15 mouse cellular contexts compared by ENCODE assay signal in the genomic region with DNA sequence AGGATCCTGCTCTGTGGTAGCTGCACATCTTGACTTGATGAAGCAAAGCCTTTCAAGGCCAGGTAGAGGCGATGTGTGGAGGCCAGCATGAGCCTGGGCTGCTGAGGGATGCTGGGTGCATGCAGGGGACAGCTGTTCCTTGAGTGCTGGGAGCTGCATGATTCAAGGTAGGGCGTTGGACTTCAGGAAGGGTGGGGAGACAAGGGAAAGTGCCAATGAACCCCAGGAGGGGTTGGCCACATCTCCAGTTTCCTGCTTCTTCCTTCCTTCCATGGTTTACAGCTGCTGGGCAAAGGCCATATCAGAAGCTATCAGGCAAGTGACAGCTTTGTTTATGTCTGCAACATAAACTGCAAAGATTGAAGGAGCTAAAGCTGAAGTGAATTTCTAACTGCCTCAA. TPM values are rescaled to one million over a fixed set of nuclear protein-coding genes. Genes with fewer than 3 reads are reported as not detected.
A peak's percentile ranks its signal among the peaks of the same experiment; 100 is the strongest.
DNase-seq lines count a peak whose midpoint lies in the region; ATAC-seq and TF ChIP-seq lines count a peak whose summit lies in the region.
"Had no signal": no experiment of that assay in that cellular context is flagged by ENCODE, and none has a peak within 500 bp of the region (broad histone marks: within the 10 kb centered on the region; RNA-seq: fewer than 3 reads in every experiment).

No protein-coding gene starts in this region.

- 0 out of 2 replicates have a peak overlapping the region, but pooled peaks have one; percentile 55 for H3K27ac ChIP-seq in kidney, embryonic 15.5 days
- no peak overlapping the region for H3K27ac ChIP-seq in kidney, adult 2 months (ENCODE audit: insufficient read depth, low read depth, low read length)
- H3K27ac ChIP-seq in stomach, postnatal 0 days (replicated peaks) = peak overlapping the region; percentile 8
- H3K27ac ChIP-seq: forebrain, embryonic 12.5 days; hindbrain, embryonic 15.5 days had no signal

- no peak overlapping the region for H3K4me2 ChIP-seq in kidney, embryonic 15.5 days
- H3K4me2 ChIP-seq in stomach, postnatal 0 days (replicated peaks; ENCODE audit: low read depth) = no peak overlapping the region
- H3K4me2 ChIP-seq: forebrain, embryonic 12.5 days; hindbrain, embryonic 15.5 days had no signal

- TF ChIP-seq POLR2A in kidney, adult 2 months (IDR thresholded peaks at IDR 0.05; ENCODE audit: low read depth, low read length) = no peak
- TF ChIP-seq POLR2A in lung, adult 2 months (IDR thresholded peaks at IDR 0.05; ENCODE audit: borderline replicate concordance, extremely low read depth, low read depth, low read length) = no peak

- H3K9me3 ChIP-seq in kidney, embryonic 15.5 days (replicated peaks) = no peaks in the 10 kb centered on the region
- no peaks in the 10 kb centered on the region for H3K9me3 ChIP-seq in stomach, postnatal 0 days (ENCODE audit: control insufficient read depth, low read length)
- H3K9me3 ChIP-seq: forebrain, embryonic 12.5 days; hindbrain, embryonic 15.5 days had no signal

- no peak for ATAC-seq in kidney, embryonic 15.5 days (replicated peaks; ENCODE audit: low FRiP score)
- ATAC-seq in stomach, postnatal 0 days (ENCODE audit: low FRiP score, low TSS enrichment) = peak; percentile 65; the same call in 1 of the 2 replicates

- peaks cover 28% of the 10 kb centered on the region for H3K4me1 ChIP-seq in kidney, embryonic 15.5 days
- no peaks in the 10 kb centered on the region for H3K4me1 ChIP-seq in kidney, adult 2 months (ENCODE audit: control insufficient read depth, insufficient read depth, low read length)
- peaks cover 10% of the 10 kb centered on the region for H3K4me1 ChIP-seq in lung, adult 2 months (ENCODE audit: control insufficient read depth, insufficient read depth, low read length)
- peaks cover 15% of the 10 kb centered on the region for H3K4me1 ChIP-seq in stomach, postnatal 0 days (replicated peaks; ENCODE audit: control insufficient read depth, insufficient read depth)
- H3K4me1 ChIP-seq: forebrain, embryonic 12.5 days had no signal

- TF ChIP-seq EP300 in stomach, postnatal 0 days (optimal IDR thresholded peaks at IDR 0.05) = no peak

- no peak overlapping the region for H3K4me3 ChIP-seq in kidney, embryonic 15.5 days (replicated peaks)
- H3K4me3 ChIP-seq in kidney, adult 2 months (ENCODE audit: insufficient read depth, low read depth, low read length) = no peak overlapping the region
- H3K4me3 ChIP-seq in lung, adult 2 months (replicated peaks; ENCODE audit: extremely low read depth, low read depth, low read length) = no peak overlapping the region
- H3K4me3 ChIP-seq in stomach, postnatal 0 days (ENCODE audit: low read depth, low read length) = no peak overlapping the region
- H3K4me3 ChIP-seq: forebrain, embryonic 12.5 days; hindbrain, embryonic 15.5 days had no signal

- no peaks in the 10 kb centered on the region for H3K36me3 ChIP-seq in kidney, embryonic 15.5 days
- no peaks in the 10 kb centered on the region for H3K36me3 ChIP-seq in kidney, adult 2 months (ENCODE audit: control insufficient read depth, insufficient read depth, low read length)
- H3K36me3 ChIP-seq in stomach, postnatal 0 days (ENCODE audit: control insufficient read depth, insufficient read depth, low read length) = no peaks in the 10 kb centered on the region
- H3K36me3 ChIP-seq: forebrain, embryonic 12.5 days; hindbrain, embryonic 15.5 days had no signal

- no peak for TF ChIP-seq CTCF in kidney, adult 2 months (conservative IDR thresholded peaks at IDR 0.05; ENCODE audit: insufficient read depth, insufficient read length, low read depth, low read length)
- no peak for TF ChIP-seq CTCF in lung, adult 2 months (IDR thresholded peaks at IDR 0.05; ENCODE audit: insufficient read depth, low read length)
- no peak for TF ChIP-seq CTCF in stomach, postnatal 0 days (IDR thresholded peaks at IDR 0.05; ENCODE audit: low read depth)

- no peaks in the 10 kb centered on the region for H3K27me3 ChIP-seq in kidney, embryonic 15.5 days
- H3K27me3 ChIP-seq in kidney, adult 2 months (replicated peaks; ENCODE audit: control insufficient read depth, insufficient read depth, low read length) = no peaks in the 10 kb centered on the region; the same call in 1 of the 2 replicates
- no peaks in the 10 kb centered on the region for H3K27me3 ChIP-seq in stomach, postnatal 0 days (ENCODE audit: control insufficient read depth, insufficient read depth, low read length)
- H3K27me3 ChIP-seq: forebrain, embryonic 12.5 days; hindbrain, embryonic 15.5 days had no signal

- no peak for DNase-seq in kidney, adult 2 months
- DNase-seq in lung, postnatal 10 days = peak; percentile 42
- no peak for DNase-seq in lung, adult 2 months
- DNase-seq in lung, postnatal 4 days = peak; percentile 49 to 62
- no peak for DNase-seq in stomach, postnatal 0 days (ENCODE audit: low spot score)
- DNase-seq in frontal cortex, adult 2 months (ENCODE audit: extremely low spot score in 1 of 2, low spot score in 1 of 2) = no peak
- no peak for DNase-seq in left cerebral cortex, adult 8-10 months (ENCODE audit: low spot score in 2 of 2)
- DNase-seq: cerebellum, adult 11-12 months; kidney, adult 8-10 months; liver; right cerebral cortex, adult 18-20 months; thymus, adult 18-20 months had no signal

- no peak overlapping the region for H3K9ac ChIP-seq in kidney, embryonic 15.5 days
- H3K9ac ChIP-seq in stomach, postnatal 0 days (ENCODE audit: low read length) = no peak overlapping the region
- H3K9ac ChIP-seq: forebrain, embryonic 12.5 days; hindbrain, embryonic 15.5 days had no signal

- WGBS in kidney, embryonic 15.5 days = 53% methylated on average over 2 of the region's 2 CpGs
- 71% methylated on average over 2 of the region's 2 CpGs for WGBS in kidney, adult 2 months
- 51% methylated on average over 2 of the region's 2 CpGs for WGBS in lung, adult 2 months
- 40% methylated on average over 2 of the region's 2 CpGs for WGBS in stomach, postnatal 0 days

RNA-seq across cellular contexts. Expression of gene P2ry2, which starts 28.9 kb away (rescaled TPM):
- 1.1 and 1.5 TPM in 2 replicates for polyA plus RNA-seq in kidney, embryonic 15.5 days (2015; fragmentation: Nextera tagmentation; extraction: Ambion mirVana)
- 15.0 and 16.9 TPM in 2 replicates for polyA plus RNA-seq in kidney, adult 2 months (2012; rRNA removed)
- polyA plus RNA-seq in lung, adult 2 months (2012; rRNA removed) = 25.0 and 25.2 TPM in 2 replicates
- 5.7 and 5.8 TPM in 2 replicates for polyA plus RNA-seq in stomach, postnatal 0 days (2015; fragmentation: Nextera tagmentation; extraction: Ambion mirVana)
- 0.57 and 0.58 TPM in 2 replicates for polyA plus RNA-seq in frontal cortex, adult 2 months (2012; rRNA removed)
- 1 to 10 TPM; 1.1 to 1.6 (median 1.3) TPM for total RNA-seq in left cerebral cortex, adult 8-10 months (2022)

RNA-seq across cellular contexts. Expression of gene Fchsd2, which starts 51.1 kb away (rescaled TPM):
- polyA plus RNA-seq in kidney, embryonic 15.5 days (2015; fragmentation: Nextera tagmentation; extraction: Ambion mirVana) = 25.7 and 27.1 TPM in 2 replicates
- 5.3 and 7.1 TPM in 2 replicates for polyA plus RNA-seq in kidney, adult 2 months (2012; rRNA removed)
- 10.9 and 14.7 TPM in 2 replicates for polyA plus RNA-seq in lung, adult 2 months (2012; rRNA removed)
- polyA plus RNA-seq in stomach, postnatal 0 days (2015; fragmentation: Nextera tagmentation; extraction: Ambion mirVana) = 6.4 and 6.9 TPM in 2 replicates
- 27.0 and 29.7 TPM in 2 replicates for polyA plus RNA-seq in frontal cortex, adult 2 months (2012; rRNA removed)
- total RNA-seq in left cerebral cortex, adult 8-10 months (2022) = 10 to 100 TPM; 44.1 to 47.7 (median 46.5) TPM

Comparison
In these comparisons a context has a peak if more than half of its experiments do, and no peak if none do; other contexts are left out.
1. DNase-seq: peak in lung, postnatal 10 days (single experiment) and lung, postnatal 4 days (2 of 2); none in kidney, adult 2 months (single experiment), lung, adult 2 months (single experiment), stomach, postnatal 0 days (single experiment), frontal cortex, adult 2 months (0 of 2) and left cerebral cortex, adult 8-10 months (0 of 2).